Mouse (Mus musculus) ES-CJ7 (cell line): ENCODE data around the gene Ubn1.

Source experiments
- DNase-seq: peaks from one replicate; pipeline ENCODE4 v3.0.0; 2011; ENCODE audit warnings: low read depth, low spot score

Gene Ubn1

GRCm38 (mm10) chr16:5071974-5072373 lies 22.1 kb downstream of the Ubn1 start:
- no peak for DNase-seq

- DNase-seq: no peak
These were observed 24.5 kb downstream of the Ubn1 start for GRCm38 (mm10) chr16:5074341-5074740.

- no peak for DNase-seq
These were observed 35.3 kb downstream of the Ubn1 start for GRCm38 (mm10) chr16:5085196-5085595.

- no peak for DNase-seq
These were observed 36.3 kb downstream of the Ubn1 start for GRCm38 (mm10) chr16:5086179-5086578.

DNA sequence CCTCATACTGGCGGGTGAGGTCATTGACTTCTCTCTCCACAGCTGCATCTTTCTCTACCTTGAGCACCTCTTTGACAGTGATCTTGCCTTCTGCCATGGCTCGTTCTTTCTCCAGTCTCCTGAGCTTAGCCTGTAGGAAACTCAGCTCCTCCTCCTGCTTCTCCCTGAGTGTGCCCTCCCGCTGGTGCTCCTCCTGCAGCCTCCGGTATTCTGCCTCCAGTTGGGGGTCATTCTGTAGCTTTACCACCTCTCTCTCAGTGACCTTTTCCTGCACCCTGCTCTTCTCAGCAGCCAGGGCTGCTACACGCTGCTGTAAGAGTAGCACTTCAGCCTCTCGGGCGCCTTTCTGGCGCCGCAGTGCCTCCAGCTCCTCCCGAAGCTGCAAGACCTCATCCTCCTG lies 39.2 kb downstream of the Ubn1 start:
- DNase-seq: no peak

DNA sequence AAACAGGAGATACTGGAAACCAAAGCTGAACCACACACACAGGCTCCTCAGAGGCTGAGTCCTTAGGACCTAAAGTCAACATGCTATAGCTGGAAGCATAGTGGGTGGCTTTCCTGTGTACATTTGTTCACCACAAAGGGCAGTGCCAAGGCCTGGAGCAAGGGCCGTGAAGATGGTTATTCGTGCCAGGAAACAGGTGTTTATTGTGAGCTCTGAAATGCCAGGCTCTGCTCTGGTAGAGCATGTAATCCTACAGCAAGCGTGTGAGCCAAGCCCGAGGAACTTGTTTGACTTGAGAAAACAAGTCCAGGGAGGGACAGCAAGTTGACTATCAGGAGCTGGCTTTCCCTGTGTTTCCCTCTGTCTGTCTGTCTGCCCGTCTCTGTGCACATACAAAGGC lies 43.4 kb downstream of the Ubn1 start:
- DNase-seq: no peak

GRCm38 (mm10) chr16:5096504-5096903 lies 46.6 kb downstream of the Ubn1 start:
- no peak for DNase-seq

GRCm38 (mm10) chr16:5101000-5101399 lies 51.1 kb downstream of the Ubn1 start:
- DNase-seq: no peak

DNA sequence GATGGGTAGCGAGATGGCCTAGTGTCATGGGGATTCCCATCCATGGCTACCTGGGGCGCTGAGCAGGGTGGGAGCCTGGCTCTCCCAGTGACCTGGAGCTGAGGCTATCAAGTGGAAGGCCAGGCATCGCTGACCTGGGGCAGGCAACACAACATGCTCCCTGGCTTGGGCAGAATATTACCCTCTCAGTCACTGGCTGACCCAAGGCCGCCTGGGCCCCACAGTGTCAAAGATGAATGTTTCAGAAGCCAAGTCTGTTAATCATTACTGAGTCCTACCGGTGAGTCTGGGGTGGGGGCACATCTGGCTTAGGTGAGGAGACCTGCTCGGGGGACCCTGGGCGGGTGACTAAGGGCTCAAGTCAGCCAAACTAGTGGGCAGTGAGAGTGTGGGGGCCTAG lies 60.0 kb downstream of the Ubn1 start:
- DNase-seq: no peak

DNA sequence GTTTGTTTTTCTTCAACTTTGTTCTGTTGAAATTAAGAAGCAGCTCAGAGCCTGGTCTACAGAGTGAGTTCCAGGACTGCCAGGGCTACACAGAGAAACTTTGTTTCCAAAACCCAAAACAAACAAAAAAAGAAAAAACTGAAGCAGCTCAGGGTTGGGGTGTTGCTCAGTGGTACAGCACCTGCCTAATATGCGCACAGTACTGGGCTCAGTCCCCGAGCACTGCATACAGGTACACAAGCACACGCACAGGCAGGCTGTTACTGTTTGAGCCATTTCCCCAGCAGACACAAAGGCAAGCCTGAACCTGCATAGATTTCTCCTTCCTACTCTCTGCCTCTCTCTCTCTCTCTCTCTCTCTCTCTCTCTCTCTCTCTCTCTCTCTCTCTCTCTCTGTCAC lies 61.2 kb downstream of the Ubn1 start:
- DNase-seq: no peak

GRCm38 (mm10) chr16:5113002-5113550 lies 63.2 kb downstream of the Ubn1 start:
- DNase-seq: no peak

DNA sequence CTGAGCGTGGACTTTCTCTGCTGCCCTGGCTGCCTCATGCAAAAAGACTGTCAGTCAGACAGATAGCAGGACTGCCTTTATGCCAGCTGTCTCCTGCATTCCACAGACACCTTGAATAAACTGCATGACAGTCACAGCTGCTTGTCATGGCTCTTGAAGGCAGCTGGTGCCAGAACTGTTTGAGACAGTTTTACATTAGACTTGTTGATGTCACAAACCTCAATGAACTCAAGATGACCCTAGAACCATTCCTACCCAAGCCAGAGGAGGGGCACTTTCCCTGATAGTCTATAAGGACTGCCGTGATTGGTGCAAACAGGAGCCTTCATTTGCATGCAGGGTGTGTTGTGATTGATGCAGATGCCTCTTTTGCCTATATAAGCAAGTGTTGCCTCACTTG lies 63.7 kb downstream of the Ubn1 start:
- peak; percentile 35 for DNase-seq

GRCm38 (mm10) chr16:5119385-5119784 lies 69.5 kb downstream of the Ubn1 start:
- no peak for DNase-seq

DNA sequence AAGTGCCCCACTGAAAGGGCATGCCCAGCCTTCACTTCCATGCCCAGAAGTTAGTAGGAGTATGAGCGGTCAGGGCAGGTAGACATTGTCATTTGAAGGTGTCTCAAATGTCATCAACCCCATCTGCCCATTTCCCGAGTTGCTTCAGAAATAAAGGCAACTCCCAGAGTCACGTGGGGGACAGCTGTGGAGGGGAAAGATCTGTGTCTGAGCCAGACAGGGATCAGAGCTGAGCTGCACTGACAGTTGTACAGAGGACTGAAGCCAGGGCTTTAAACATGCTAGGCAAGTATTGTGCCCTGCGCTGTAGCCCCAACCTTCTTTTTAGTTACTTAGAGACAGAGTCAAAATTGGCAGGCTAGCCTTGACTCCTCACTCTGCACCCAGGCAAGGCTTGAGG lies 70.0 kb downstream of the Ubn1 start:
- DNase-seq: no peak

DNA sequence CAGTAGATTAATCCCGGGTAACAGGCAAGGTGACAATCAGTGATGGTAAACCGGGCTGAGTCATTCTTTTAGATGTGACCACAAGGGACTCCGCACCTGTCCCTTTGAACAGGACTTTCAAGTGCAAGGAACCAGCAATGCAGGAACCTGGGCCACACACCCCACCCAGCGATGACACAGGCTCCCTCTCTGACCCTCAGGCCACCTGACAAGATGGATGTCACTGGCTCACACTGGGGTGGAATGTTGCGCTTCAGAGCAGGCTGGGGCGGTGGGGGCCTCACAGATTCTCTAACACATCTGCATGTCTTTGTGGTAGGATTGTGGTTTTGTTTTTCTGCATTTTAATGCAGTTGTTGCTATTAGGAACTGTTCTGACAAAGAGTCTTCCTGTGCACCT lies 73.6 kb downstream of the Ubn1 start:
- no peak for DNase-seq

GRCm38 (mm10) chr16:5130196-5130595 lies 80.3 kb downstream of the Ubn1 start:
- no peak for DNase-seq

DNA sequence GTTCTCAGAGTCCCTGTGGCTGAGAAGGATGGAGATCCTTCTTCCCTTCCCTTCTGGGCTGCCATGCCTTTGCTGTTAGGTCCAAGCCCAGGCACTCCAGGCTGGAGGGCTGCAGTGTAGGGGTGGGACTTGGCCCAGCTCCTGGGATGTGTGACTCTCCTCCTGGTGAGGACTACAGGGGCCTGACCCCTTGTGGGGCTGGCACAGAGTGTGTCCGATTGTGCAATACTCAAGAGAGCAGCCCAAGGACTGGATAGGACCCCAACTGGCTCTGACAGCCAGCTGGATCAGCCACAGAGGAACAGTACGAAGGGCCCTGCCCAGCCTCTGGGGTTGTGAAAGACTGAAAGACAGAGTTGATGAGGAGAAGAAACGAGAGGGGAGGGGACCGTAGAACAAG lies 80.9 kb downstream of the Ubn1 start:
- no peak for DNase-seq

DNA sequence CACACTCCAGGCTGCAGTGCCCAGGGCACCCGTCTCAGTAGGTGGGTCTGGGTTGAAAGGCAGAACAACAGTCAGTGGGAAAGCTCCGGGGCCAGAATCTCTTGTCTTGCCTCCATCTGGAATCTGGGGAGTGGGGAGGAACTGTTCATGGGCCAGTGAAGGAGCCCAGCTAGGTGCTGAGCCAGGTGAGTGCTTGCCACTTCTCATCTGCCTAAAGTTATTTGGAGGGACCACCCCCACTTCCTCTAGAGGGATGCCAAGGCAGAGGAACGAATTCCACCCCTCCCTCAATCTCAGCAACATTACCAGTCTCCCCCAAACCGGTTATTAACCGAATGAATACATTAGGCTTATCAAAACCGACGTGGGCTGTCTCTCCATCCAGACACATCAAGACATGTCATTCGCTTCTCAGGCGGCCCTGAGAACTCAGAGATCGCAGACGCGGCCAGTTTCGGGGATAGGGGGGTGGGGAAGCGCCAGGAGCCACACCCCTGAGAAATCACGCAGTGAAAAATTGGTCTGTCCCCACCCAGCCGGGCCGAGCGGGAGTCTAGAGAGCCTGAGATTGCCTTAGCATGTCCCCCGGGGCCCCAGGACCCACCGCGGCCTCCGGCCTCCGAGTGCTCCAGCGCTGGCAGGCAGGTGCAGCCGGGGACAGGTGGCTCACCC lies 81.5 kb downstream of the Ubn1 start:
- no peak for DNase-seq

GRCm38 (mm10) chr16:5132401-5132801 lies 82.5 kb downstream of the Ubn1 start, which contains the start of gene Ppl:
Ppl (minus strand) TSS chr16:5132421.
- peak; percentile 49 for DNase-seq

- DNase-seq: no peak
These were observed 84.9 kb downstream of the Ubn1 start for GRCm38 (mm10) chr16:5134623-5135330.

- no peak for DNase-seq
These were observed 85.8 kb downstream of the Ubn1 start for GRCm38 (mm10) chr16:5135551-5136261.
